Mouse (Mus musculus) midbrain, postnatal 0 days (tissue): Measurements from ENCODE around the gene Nkx2-1. TPM values are rescaled to one million over a fixed set of nuclear protein-coding genes. Genes with fewer than 3 reads are reported as not detected.

Experiments used
- ATAC-seq: fragments of 200-750 bp; cut with Nextera tagmentation; 2 replicates; pipeline ENCODE4 v1.8.0; 2017; ENCODE audit warnings: moderate number of reproducible peaks, mild to moderate bottlenecking, moderate TSS enrichment, moderate library complexity; ENCODE audit not compliant: low FRiP score
- DNase-seq: peaks from one replicate; pipeline ENCODE4 v3.0.0-alpha.2; 2015; ENCODE audit warnings: low spot score
- H3K27ac ChIP-seq: fragments of 300-500 bp; sonication (generic); 2 replicates; pipeline ENCODE4 v1.5.1; 2014; ENCODE audit warnings: low read depth, mild to moderate bottlenecking, low read length, mixed read lengths
- H3K27me3 ChIP-seq: fragments of 300-500 bp; sonication (generic); 2 replicates; pipeline ENCODE4 v1.6.1; 2014; ENCODE audit warnings: low read length, control low read depth, mixed read lengths; ENCODE audit not compliant: insufficient read depth
- H3K36me3 ChIP-seq: fragments of 300-500 bp; sonication (generic); 2 replicates; pipeline ENCODE4 v1.6.1; 2014; ENCODE audit warnings: low read length, control low read depth, mixed read lengths; ENCODE audit not compliant: insufficient read depth
- H3K4me1 ChIP-seq: fragments of 300-500 bp; sonication (generic); 2 replicates; pipeline ENCODE4 v1.6.1; 2014; ENCODE audit warnings: mild to moderate bottlenecking, control low read depth, antibody characterized with exemption, low read length, mixed read lengths; ENCODE audit not compliant: insufficient read depth
- H3K4me2 ChIP-seq: fragments of 300-500 bp; sonication (generic); 2 replicates; pipeline ENCODE4 v1.6.1; 2014; ENCODE audit warnings: low read depth, mild to moderate bottlenecking, low read length, mixed read lengths; ENCODE audit not compliant: poor library complexity, severe bottlenecking
- H3K4me3 ChIP-seq: fragments of 300-500 bp; sonication (generic); 2 replicates; pipeline ENCODE4 v1.5.1; 2014; ENCODE audit warnings: low read depth, mild to moderate bottlenecking, low read length, moderate library complexity
- H3K9ac ChIP-seq: fragments of 300-500 bp; sonication (generic); replicated peaks from 2 replicates; pipeline ENCODE4 v1.6.1; 2014; ENCODE audit warnings: mild to moderate bottlenecking, low read length, moderate library complexity, mixed read lengths; ENCODE audit not compliant: poor library complexity, severe bottlenecking
- H3K9me3 ChIP-seq: fragments of 300-500 bp; sonication (generic); 2 replicates; pipeline ENCODE4 v1.6.1; 2016; ENCODE audit warnings: low read length, control low read depth
- CTCF ChIP-seq: IDR thresholded peaks from 2 replicates; pipeline ENCODE4 v1.5.1; 2016; ENCODE audit warnings: antibody characterized with exemption, mild to moderate bottlenecking
- WGBS: fragments of 180-500 bp; shearing (Covaris S2); extraction: QIAGEN DNeasy Blood & Tissue Kit; methylation state at CpG from one replicate; pipeline ENCODE4 v1.1.7; 2014; 5-methylcytosine and 5-hydroxymethylcytosine counted together
- polyA plus RNA-seq: library from polyadenylated mRNA; unstranded; fragments of >200 nt; fragmentation: Nextera tagmentation; extraction: Ambion mirVana; gene quantifications from 2 replicates; pipeline ENCODE4 v1.2.1, GENCODE M21; 2015
- total RNA-seq: library from RNA; depleted of rRNA; stranded (reverse); fragments of >200 nt; gene quantifications from 2 replicates; pipeline ENCODE4 v1.2.3, GENCODE M21; 2014

Gene Nkx2-1
- total and polyA plus RNA-seq, 2 experiments from 2014 or later: 1.6 to 7.6 TPM

DNA sequence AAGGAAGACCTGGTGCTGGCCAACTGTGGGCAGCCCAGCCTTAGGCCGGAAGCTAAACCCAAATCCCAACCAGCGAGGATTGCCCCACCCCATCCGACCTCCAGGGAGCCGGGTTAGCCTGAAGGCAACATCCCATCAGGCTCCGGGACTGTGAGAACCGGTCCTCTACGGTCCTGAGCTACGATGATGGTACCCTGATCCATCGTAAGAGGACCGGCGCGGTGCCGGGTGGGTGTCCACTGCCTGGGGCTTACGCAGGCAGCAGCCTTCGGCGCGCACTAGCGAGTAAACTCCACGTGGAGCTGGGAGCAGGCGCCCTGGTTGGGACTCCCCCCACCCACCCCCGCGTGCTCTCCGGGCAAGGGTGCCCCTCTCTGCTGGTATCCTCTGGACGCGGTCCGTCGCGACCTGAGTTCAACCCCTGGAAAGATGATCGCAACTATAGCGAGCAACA lies 16.9 kb downstream of the Nkx2-1 start:
- ATAC-seq (no peak), DNase-seq (no peak)
- peaks cover 86% of the 10 kb centered on the region for H3K27me3 ChIP-seq
- H3K36me3 ChIP-seq: no peaks in the 10 kb centered on the region
- no peaks in the 10 kb centered on the region for H3K4me1 ChIP-seq
- WGBS: under 1% methylated on average over 30 of the region's 30 CpGs
- no peak overlapping the region for H3K4me3 ChIP-seq
- H3K4me2 ChIP-seq: no peak overlapping the region
- no peak overlapping the region for H3K27ac ChIP-seq
- no peak overlapping the region for H3K9ac ChIP-seq
- H3K9me3 ChIP-seq: no peaks in the 10 kb centered on the region
- no peak for TF ChIP-seq CTCF

DNA sequence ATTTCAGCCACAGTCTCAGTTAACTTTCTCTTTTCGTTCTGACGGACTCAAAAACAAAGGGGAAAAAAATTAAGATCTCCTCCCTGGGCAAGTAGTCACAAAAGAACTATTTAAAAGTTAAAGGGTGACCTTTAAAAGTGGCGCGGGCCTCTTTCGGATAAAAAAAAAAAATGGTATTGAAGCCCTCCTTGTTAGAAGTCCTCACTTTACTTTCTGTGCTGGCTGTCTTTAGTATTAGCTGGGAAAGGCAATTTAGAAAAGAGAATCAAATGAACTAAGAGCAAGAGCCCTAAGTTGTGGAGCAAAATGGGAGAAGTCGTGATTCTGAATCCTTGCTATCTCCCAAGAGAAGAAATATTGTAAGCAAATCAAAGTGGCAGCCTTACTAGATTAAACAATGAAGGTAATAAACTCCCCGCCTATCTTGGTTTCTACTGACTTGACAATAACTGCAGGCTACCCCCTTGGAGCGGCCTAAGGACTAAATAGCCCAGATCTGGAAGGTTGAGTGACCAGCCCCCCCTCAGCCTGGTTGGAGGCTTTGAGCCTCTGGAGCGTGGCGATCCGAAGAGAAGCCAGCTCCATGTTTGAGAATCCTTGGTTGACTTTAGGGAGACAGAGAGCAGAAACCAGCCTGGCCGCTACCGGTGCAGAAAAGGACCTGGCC lies 17.5 kb downstream of the Nkx2-1 start:
- no peaks in the 10 kb centered on the region for H3K4me1 ChIP-seq
- no peak overlapping the region for H3K4me2 ChIP-seq
- WGBS: 17% methylated on average over 13 of the region's 13 CpGs
- no peak overlapping the region for H3K27ac ChIP-seq
- H3K4me3 ChIP-seq: no peak overlapping the region
- H3K36me3 ChIP-seq: no peaks in the 10 kb centered on the region
- no peak for TF ChIP-seq CTCF
- H3K9me3 ChIP-seq: no peaks in the 10 kb centered on the region
- DNase-seq (no peak), ATAC-seq (no peak)
- H3K9ac ChIP-seq: no peak overlapping the region
- peaks cover 86% of the 10 kb centered on the region for H3K27me3 ChIP-seq

DNA sequence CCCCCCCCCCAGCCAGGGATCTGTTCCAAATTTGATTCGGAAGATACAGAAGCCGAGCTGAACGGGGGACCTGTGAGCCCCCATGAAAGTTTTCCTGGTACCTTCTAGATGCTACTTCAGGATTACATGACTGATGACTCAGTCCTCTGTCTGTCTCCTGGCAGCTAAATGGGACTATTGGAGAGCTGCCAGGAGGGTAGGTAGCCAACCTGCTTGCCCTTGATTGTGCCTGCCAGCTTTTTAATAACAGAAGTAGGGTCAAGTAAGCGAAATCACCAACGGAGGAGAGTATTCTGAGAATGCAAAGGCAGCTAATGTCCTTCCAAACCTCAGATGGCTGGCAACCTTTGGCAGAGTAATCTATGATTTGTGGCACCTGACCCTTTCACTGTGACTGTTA lies 18.5 kb downstream of the Nkx2-1 start:
- H3K4me3 ChIP-seq: no peak overlapping the region
- WGBS: 58% methylated on average over 5 of the region's 5 CpGs
- no peaks in the 10 kb centered on the region for H3K4me1 ChIP-seq
- H3K9me3 ChIP-seq: no peaks in the 10 kb centered on the region
- TF ChIP-seq CTCF: no peak
- H3K9ac ChIP-seq: no peak overlapping the region
- no peaks in the 10 kb centered on the region for H3K36me3 ChIP-seq
- H3K27me3 ChIP-seq: peaks cover 86% of the 10 kb centered on the region
- no peak overlapping the region for H3K4me2 ChIP-seq
- DNase-seq: no peak
- ATAC-seq: no peak
- no peak overlapping the region for H3K27ac ChIP-seq

DNA sequence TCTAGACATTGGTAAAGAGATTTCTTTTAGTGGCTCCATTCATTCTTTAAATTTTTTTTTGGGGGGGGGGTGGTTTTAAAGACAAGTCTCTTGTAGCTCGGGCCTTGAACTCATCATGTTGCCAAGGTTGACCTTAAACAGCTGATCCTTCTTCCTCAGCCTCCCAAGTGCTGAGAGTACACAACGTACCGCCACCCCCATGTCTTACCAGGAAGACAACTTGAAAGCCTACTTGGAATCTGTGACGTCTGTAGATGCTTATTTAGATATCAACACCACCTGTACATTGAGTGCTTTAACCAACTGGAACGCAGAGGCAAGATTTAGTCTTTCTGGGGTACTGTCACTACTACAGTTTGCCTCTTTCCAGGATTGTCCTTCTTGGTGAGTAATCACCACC lies 21.9 kb downstream of the Nkx2-1 start:
- no peak for TF ChIP-seq CTCF
- no peak overlapping the region for H3K4me2 ChIP-seq
- no peak overlapping the region for H3K9ac ChIP-seq
- H3K4me1 ChIP-seq: no peaks in the 10 kb centered on the region
- no peak overlapping the region for H3K27ac ChIP-seq
- H3K9me3 ChIP-seq: no peaks in the 10 kb centered on the region
- no peaks in the 10 kb centered on the region for H3K36me3 ChIP-seq
- H3K27me3 ChIP-seq: peaks cover 77% of the 10 kb centered on the region
- no peak overlapping the region for H3K4me3 ChIP-seq
- ATAC-seq (no peak), DNase-seq (no peak)
- WGBS: 91% methylated on average over 5 of the region's 5 CpGs

DNA sequence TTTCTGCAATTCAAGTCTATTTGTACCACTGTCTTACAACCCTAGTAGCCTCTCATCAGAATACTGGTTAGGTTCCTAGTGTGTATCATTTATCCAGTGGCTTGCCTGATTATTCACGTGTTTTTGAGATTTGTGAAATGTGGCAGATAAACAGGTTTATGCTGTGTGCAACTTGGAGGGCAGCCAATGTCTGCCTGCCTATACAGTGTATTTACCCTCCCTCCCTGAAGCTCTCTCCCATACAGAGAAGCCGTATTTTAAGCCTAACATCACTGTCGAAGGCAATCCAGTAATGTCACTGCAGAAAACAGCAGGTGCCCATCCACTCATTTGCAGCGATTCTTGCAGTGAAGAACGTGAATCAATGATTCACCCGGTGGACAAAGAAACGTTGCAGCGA lies 28.3 kb downstream of the Nkx2-1 start:
- Histone ChIP-seq H3K36me3 (no peaks in the 10 kb centered on the region), H3K9me3 (no peaks in the 10 kb centered on the region), H3K27ac (no peak overlapping the region), H3K4me3 (no peak overlapping the region), H3K4me1 (no peaks in the 10 kb centered on the region), H3K9ac (no peak overlapping the region), H3K4me2 (no peak overlapping the region), H3K27me3 (peaks cover 55% of the 10 kb centered on the region)
- ATAC-seq (no peak), DNase-seq (no peak)
- no peak for TF ChIP-seq CTCF
- WGBS: 38% methylated on average over 8 of the region's 8 CpGs

DNA sequence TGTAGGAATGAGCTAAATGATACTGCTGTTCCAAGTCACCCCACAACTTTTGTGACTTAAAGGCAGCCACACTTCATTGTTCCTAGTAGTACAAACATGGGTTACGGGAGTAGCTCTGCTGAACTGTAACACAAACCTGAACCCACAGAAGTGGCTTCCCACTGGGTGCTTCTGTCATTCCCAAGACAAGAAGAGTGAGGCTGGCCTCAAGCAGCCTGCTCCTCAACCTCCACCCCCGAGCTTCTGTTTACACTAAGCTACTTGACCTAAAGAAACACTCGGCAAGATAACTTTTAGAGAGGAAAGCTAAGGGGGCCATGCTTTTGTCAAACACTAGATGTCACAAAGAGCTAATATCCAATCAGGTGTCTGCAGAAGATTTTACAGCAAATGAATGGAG lies 49.7 kb downstream of the Nkx2-1 start:
- 56% methylated on average over 3 of the region's 3 CpGs for WGBS
- Histone ChIP-seq H3K4me1 (no peaks in the 10 kb centered on the region), H3K27ac (no peak overlapping the region), H3K9ac (no peak overlapping the region), H3K4me3 (no peak overlapping the region), H3K36me3 (no peaks in the 10 kb centered on the region), H3K4me2 (no peak overlapping the region), H3K9me3 (no peaks in the 10 kb centered on the region), H3K27me3 (no peaks in the 10 kb centered on the region)
- no peak for TF ChIP-seq CTCF
- no peak for ATAC-seq
- DNase-seq: no peak
